Mouse (Mus musculus) midbrain, embryonic 13.5 days (tissue): Measurements from ENCODE around the gene Stpg3. TPM values are rescaled to one million over a fixed set of nuclear protein-coding genes. Genes with fewer than 3 reads are reported as not detected.
A peak's percentile ranks its signal among the peaks of the same experiment; 100 is the strongest.

Experiments used
- ATAC-seq: fragments of 200-750 bp; cut with Nextera tagmentation; 2 replicates; pipeline ENCODE4 v1.8.0; 2017; ENCODE audit warnings: mild to moderate bottlenecking, moderate TSS enrichment, moderate library complexity
- H3K27ac ChIP-seq: fragments of 300-500 bp; sonication (generic); 2 replicates; pipeline ENCODE4 v1.5.1; 2015; ENCODE audit warnings: inconsistent platforms, mild to moderate bottlenecking, moderate library complexity
- H3K27me3 ChIP-seq: fragments of 300-500 bp; sonication (generic); 2 replicates; pipeline ENCODE4 v1.6.1; 2015; ENCODE audit warnings: mild to moderate bottlenecking, inconsistent platforms
- H3K36me3 ChIP-seq: fragments of 300-500 bp; sonication (generic); 2 replicates; pipeline ENCODE4 v1.6.1; 2015; ENCODE audit warnings: mild to moderate bottlenecking, inconsistent platforms
- H3K4me1 ChIP-seq: fragments of 300-500 bp; sonication (generic); replicated peaks from 2 replicates; pipeline ENCODE4 v1.6.1; 2015; ENCODE audit warnings: inconsistent platforms
- H3K4me2 ChIP-seq: fragments of 300-500 bp; sonication (generic); replicated peaks from 2 replicates; pipeline ENCODE4 v1.6.1; 2015; ENCODE audit warnings: moderate library complexity, mild to moderate bottlenecking, inconsistent platforms
- H3K4me3 ChIP-seq: fragments of 300-500 bp; sonication (generic); replicated peaks from 2 replicates; pipeline ENCODE4 v1.5.1; 2015; ENCODE audit warnings: mild to moderate bottlenecking, inconsistent platforms
- H3K9ac ChIP-seq: fragments of 300-500 bp; sonication (generic); replicated peaks from 2 replicates; pipeline ENCODE4 v1.6.1; 2015; ENCODE audit warnings: mild to moderate bottlenecking, inconsistent platforms
- H3K9me3 ChIP-seq: fragments of 300-500 bp; sonication (generic); 2 replicates; pipeline ENCODE4 v1.6.1; 2016; ENCODE audit warnings: mild to moderate bottlenecking, inconsistent platforms
- WGBS: fragments of 180-500 bp; shearing (Covaris S2); methylation state at CpG from one replicate; pipeline ENCODE4 v1.1.7; 2015; 5-methylcytosine and 5-hydroxymethylcytosine counted together
- polyA plus RNA-seq: library from polyadenylated mRNA; unstranded; fragments of >200 nt; fragmentation: Nextera tagmentation; extraction: Ambion mirVana; gene quantifications from 2 replicates; pipeline ENCODE4 v1.2.1, GENCODE M21; 2015

Gene Stpg3
- polyA plus RNA-seq, 1 experiment from 2014 or later, result not detected

GRCm38 (mm10) chr2:25185625-25186574 lies 28.5 kb downstream of the Stpg3 start:
- H3K36me3 ChIP-seq, result no peaks in the 10 kb centered on the region
- no peaks in the 10 kb centered on the region for H3K27me3 ChIP-seq
- peak overlapping the region; percentile 97 for H3K27ac ChIP-seq
- H3K4me3 ChIP-seq, result peak overlapping the region; percentile 49
- no peaks in the 10 kb centered on the region for H3K9me3 ChIP-seq
- peak overlapping the region; percentile 74 for H3K9ac ChIP-seq
- H3K4me1 ChIP-seq, result peaks cover 59% of the 10 kb centered on the region
- WGBS, result under 1% methylated on average over 63 of the region's 64 CpGs
- peak; percentile 80 for ATAC-seq
- H3K4me2 ChIP-seq, result peak overlapping the region; percentile 65

- no peak overlapping the region for H3K9ac ChIP-seq
- H3K36me3 ChIP-seq, result no peaks in the 10 kb centered on the region
- H3K27ac ChIP-seq, result peak overlapping the region; percentile 97
- 88% methylated on average over 7 of the region's 7 CpGs for WGBS
- H3K27me3 ChIP-seq, result no peaks in the 10 kb centered on the region
- peak overlapping the region; percentile 65 for H3K4me2 ChIP-seq
- peak overlapping the region; percentile 4; the same call in 1 of the 2 replicates for H3K4me3 ChIP-seq
- H3K4me1 ChIP-seq, result peaks cover 68% of the 10 kb centered on the region
- H3K9me3 ChIP-seq, result no peaks in the 10 kb centered on the region
- ATAC-seq, result no peak
Measured at GRCm38 (mm10) chr2:25184496-25184895, 29.9 kb downstream of the Stpg3 start.

GRCm38 (mm10) chr2:25183336-25183735 lies 31.1 kb downstream of the Stpg3 start:
- Histone ChIP-seq H3K27ac (peak overlapping the region; percentile 64), H3K4me1 (peaks cover 79% of the 10 kb centered on the region), H3K36me3 (no peaks in the 10 kb centered on the region), H3K9me3 (no peaks in the 10 kb centered on the region), H3K9ac (0 out of 2 replicates have a peak overlapping the region, but pooled peaks have one; percentile 75), H3K4me3 (peak overlapping the region; percentile 65), H3K4me2 (peak overlapping the region; percentile 65), H3K27me3 (no peaks in the 10 kb centered on the region)
- no peak for ATAC-seq
- 46% methylated on average over 2 of the region's 2 CpGs for WGBS

GRCm38 (mm10) chr2:25182664-25183063 lies 31.8 kb downstream of the Stpg3 start:
- Histone ChIP-seq H3K4me1 (peaks cover 86% of the 10 kb centered on the region), H3K4me3 (peak overlapping the region; percentile 65)
- no peak for ATAC-seq

GRCm38 (mm10) chr2:25181891-25182397 lies 32.5 kb downstream of the Stpg3 start:
- no peaks in the 10 kb centered on the region for H3K9me3 ChIP-seq
- no peaks in the 10 kb centered on the region for H3K27me3 ChIP-seq
- WGBS, result under 1% methylated on average over 17 of the region's 17 CpGs
- peak overlapping the region; percentile 65 for H3K4me3 ChIP-seq
- peak overlapping the region; percentile 86 for H3K27ac ChIP-seq
- H3K4me1 ChIP-seq, result peaks cover 93% of the 10 kb centered on the region
- peak overlapping the region; percentile 65 for H3K4me2 ChIP-seq
- H3K36me3 ChIP-seq, result no peaks in the 10 kb centered on the region
- peak overlapping the region; percentile 75 for H3K9ac ChIP-seq
- no peak for ATAC-seq

More at GRCm38 (mm10) chr2:25182664-25183063, 31.8 kb downstream of the Stpg3 start:
- H3K9me3 ChIP-seq, result no peaks in the 10 kb centered on the region
- no peaks in the 10 kb centered on the region for H3K27me3 ChIP-seq
- H3K9ac ChIP-seq, result peak overlapping the region; percentile 75
- WGBS, result 0% methylated on average over 6 of the region's 6 CpGs
- no peaks in the 10 kb centered on the region for H3K36me3 ChIP-seq
- peak overlapping the region; percentile 64 for H3K27ac ChIP-seq
- H3K4me2 ChIP-seq, result peak overlapping the region; percentile 65

GRCm38 (mm10) chr2:25180973-25181890 lies 33.2 kb downstream of the Stpg3 start:
- H3K9me3 ChIP-seq, result no peaks in the 10 kb centered on the region
- H3K4me1 ChIP-seq, result peaks cover 93% of the 10 kb centered on the region
- peak; percentile 37; the same call in 1 of the 2 replicates for ATAC-seq
- peak overlapping the region; percentile 65 for H3K4me3 ChIP-seq
- peak overlapping the region; percentile 86 for H3K27ac ChIP-seq
- under 1% methylated on average over 100 of the region's 100 CpGs for WGBS
- peak overlapping the region; percentile 65 for H3K4me2 ChIP-seq
- peak overlapping the region; percentile 75 for H3K9ac ChIP-seq
- H3K36me3 ChIP-seq, result no peaks in the 10 kb centered on the region
- no peaks in the 10 kb centered on the region for H3K27me3 ChIP-seq

GRCm38 (mm10) chr2:25180478-25180903 lies 33.9 kb downstream of the Stpg3 start, which contains the start of gene Nrarp:
Gene Nrarp (plus strand): TSS chr2:25180758.
- Histone ChIP-seq H3K27me3 (0 out of 2 replicates have a peak, but pooled peaks cover 3% of the 10 kb centered on the region), H3K27ac (peak within 1 kb of the TSS; percentile 86), H3K9ac (peak within 1 kb of the TSS; percentile 75), H3K9me3 (no peaks in the 10 kb centered on the region), H3K4me1 (peaks cover 93% of the 10 kb centered on the region), H3K36me3 (no peaks in the 10 kb centered on the region), H3K4me3 (peak within 1 kb of the TSS; percentile 65), H3K4me2 (peak within 1 kb of the TSS; percentile 65)
- peak; percentile 87 for ATAC-seq
- 1% methylated on average over 32 of the region's 35 CpGs for WGBS

GRCm38 (mm10) chr2:25179566-25180217 lies 34.7 kb downstream of the Stpg3 start:
- WGBS, result 35% methylated on average over 15 of the region's 15 CpGs
- H3K27ac ChIP-seq, result peak overlapping the region; percentile 71
- ATAC-seq, result no peak
- no peaks in the 10 kb centered on the region for H3K36me3 ChIP-seq
- H3K9me3 ChIP-seq, result no peaks in the 10 kb centered on the region
- H3K27me3 ChIP-seq, result 0 out of 2 replicates have a peak, but pooled peaks cover 4% of the 10 kb centered on the region
- peak overlapping the region; percentile 65 for H3K4me2 ChIP-seq
- peak overlapping the region; percentile 58 for H3K9ac ChIP-seq
- H3K4me1 ChIP-seq, result peaks cover 93% of the 10 kb centered on the region
- peak overlapping the region; percentile 65 for H3K4me3 ChIP-seq

GRCm38 (mm10) chr2:25178285-25178972 lies 36.0 kb downstream of the Stpg3 start:
- Histone ChIP-seq H3K9me3 (no peaks in the 10 kb centered on the region), H3K9ac (peak overlapping the region; percentile 45; the same call in 1 of the 2 replicates), H3K27ac (peak overlapping the region; percentile 80), H3K27me3 (0 out of 2 replicates have a peak, but pooled peaks cover 4% of the 10 kb centered on the region), H3K4me1 (peaks cover 83% of the 10 kb centered on the region), H3K4me2 (peak overlapping the region; percentile 44), H3K36me3 (no peaks in the 10 kb centered on the region), H3K4me3 (peak overlapping the region; percentile 13; the same call in 1 of the 2 replicates)
- 14% methylated on average over 10 of the region's 10 CpGs for WGBS
- no peak for ATAC-seq

GRCm38 (mm10) chr2:25177685-25178084 lies 36.8 kb downstream of the Stpg3 start:
- WGBS, result 1% methylated on average over 5 of the region's 6 CpGs

More at GRCm38 (mm10) chr2:25177685-25178084, 36.8 kb downstream of the Stpg3 start:
- H3K9ac ChIP-seq, result peak overlapping the region; percentile 45
- 0 out of 2 replicates have a peak, but pooled peaks cover 4% of the 10 kb centered on the region for H3K27me3 ChIP-seq
- peaks cover 75% of the 10 kb centered on the region for H3K4me1 ChIP-seq
- peak overlapping the region; percentile 44 for H3K4me2 ChIP-seq
- H3K36me3 ChIP-seq, result no peaks in the 10 kb centered on the region
- H3K9me3 ChIP-seq, result no peaks in the 10 kb centered on the region
- peak overlapping the region; percentile 13 for H3K4me3 ChIP-seq
- peak overlapping the region; percentile 80 for H3K27ac ChIP-seq
- peak; percentile 27 for ATAC-seq
